Mouse (Mus musculus) kidney, embryonic 14.5 days (tissue): ENCODE measurements around the gene Sephs2. TPM values are rescaled to one million over a fixed set of nuclear protein-coding genes. Genes with fewer than 3 reads are reported as not detected.

Source experiments
- ATAC-seq: fragments of 200-750 bp; cut with Nextera tagmentation; 2 replicates; pipeline ENCODE4 v1.8.0; 2017; ENCODE audit warnings: moderate number of reproducible peaks, mild to moderate bottlenecking, moderate TSS enrichment, moderate library complexity; ENCODE audit not compliant: low FRiP score, low TSS enrichment
- H3K27ac ChIP-seq: fragments of 300-500 bp; sonication (generic); 2 replicates; pipeline ENCODE4 v1.5.1; 2014; ENCODE audit warnings: low read depth, mild to moderate bottlenecking, low read length, moderate library complexity, mixed read lengths
- H3K27me3 ChIP-seq: fragments of 300-500 bp; sonication (generic); 2 replicates; pipeline ENCODE4 v1.6.1; 2014; ENCODE audit warnings: mild to moderate bottlenecking, low read length; ENCODE audit not compliant: control insufficient read depth, insufficient read depth
- H3K36me3 ChIP-seq: fragments of 300-500 bp; sonication (generic); 2 replicates; pipeline ENCODE4 v1.6.1; 2014; ENCODE audit warnings: low read length, mixed read lengths; ENCODE audit not compliant: control insufficient read depth, insufficient read depth
- H3K4me1 ChIP-seq: fragments of 300-500 bp; sonication (generic); 2 replicates; pipeline ENCODE4 v1.6.1; 2014; ENCODE audit warnings: low read length, mixed read lengths; ENCODE audit not compliant: control insufficient read depth, insufficient read depth
- H3K4me2 ChIP-seq: fragments of 300-500 bp; sonication (generic); replicated peaks from 2 replicates; pipeline ENCODE4 v1.6.1; 2014; ENCODE audit warnings: low read depth, mild to moderate bottlenecking, low read length
- H3K4me3 ChIP-seq: fragments of 300-500 bp; sonication (generic); 2 replicates; pipeline ENCODE4 v1.5.1; 2014; ENCODE audit warnings: mild to moderate bottlenecking, low read length
- H3K9ac ChIP-seq: fragments of 300-500 bp; sonication (generic); 2 replicates; pipeline ENCODE4 v1.6.1; 2014; ENCODE audit warnings: low read depth, mild to moderate bottlenecking, low read length, moderate library complexity
- H3K9me3 ChIP-seq: fragments of 300-500 bp; sonication (generic); 2 replicates; pipeline ENCODE4 v1.6.1; 2016; ENCODE audit warnings: low read length; ENCODE audit not compliant: control insufficient read depth
- WGBS: fragments of 180-500 bp; shearing (Covaris S2); extraction: QIAGEN DNeasy Blood & Tissue Kit; methylation state at CpG from one replicate; pipeline ENCODE4 v1.1.7; 2014; 5-methylcytosine and 5-hydroxymethylcytosine counted together
- polyA plus RNA-seq: library from polyadenylated mRNA; unstranded; fragments of >200 nt; fragmentation: Nextera tagmentation; extraction: Ambion mirVana; gene quantifications from 2 replicates; pipeline ENCODE4 v1.2.1, GENCODE M21; 2014

Sephs2 gene
- polyA plus RNA-seq, 1 experiment from 2014 or later, result 132 TPM

- no peak overlapping the region for H3K27ac ChIP-seq
- 90% methylated on average over 5 of the region's 5 CpGs for WGBS
- H3K4me1 ChIP-seq, result no peaks in the 10 kb centered on the region
- no peaks in the 10 kb centered on the region for H3K36me3 ChIP-seq
- no peaks in the 10 kb centered on the region for H3K27me3 ChIP-seq
- H3K4me3 ChIP-seq, result no peak overlapping the region
- ATAC-seq, result no peak
- no peak overlapping the region for H3K9ac ChIP-seq
- no peak overlapping the region for H3K4me2 ChIP-seq
- H3K9me3 ChIP-seq, result no peaks in the 10 kb centered on the region
These were observed 23.1 kb upstream of the Sephs2 start for GRCm38 (mm10) chr7:127296786-127297555.

DNA sequence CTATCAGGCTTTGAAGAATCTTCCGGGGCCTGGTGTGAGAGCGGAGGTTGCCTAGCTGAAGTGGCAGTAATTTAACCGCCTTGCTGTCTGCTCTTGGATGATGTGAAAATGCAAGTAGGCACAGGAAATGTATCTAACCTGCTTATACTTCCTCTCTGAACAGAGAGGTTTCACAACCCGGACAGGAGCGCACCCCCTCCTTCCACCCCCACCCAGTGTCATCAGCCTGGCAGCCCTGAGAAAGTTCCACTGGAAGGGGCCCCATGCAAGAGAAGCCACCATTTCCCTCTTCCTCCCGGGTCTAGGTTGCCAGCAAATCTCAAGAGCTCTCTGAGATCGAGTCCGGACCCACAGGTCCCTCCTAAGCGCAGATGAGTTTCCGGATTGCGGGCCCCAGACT, 22.2 kb upstream of the Sephs2 start, which contains the start of gene Itgal:
Gene Itgal (plus strand): TSS at position 163 of the 400 bp plus-strand sequence.
- H3K9ac ChIP-seq, result no peak within 1 kb of the TSS
- H3K27me3 ChIP-seq, result no peaks in the 10 kb centered on the region
- H3K4me1 ChIP-seq, result no peaks in the 10 kb centered on the region
- H3K4me3 ChIP-seq, result no peak within 1 kb of the TSS
- no peaks in the 10 kb centered on the region for H3K36me3 ChIP-seq
- H3K27ac ChIP-seq, result no peak within 1 kb of the TSS
- no peaks in the 10 kb centered on the region for H3K9me3 ChIP-seq
- 72% methylated on average over 11 of the region's 11 CpGs for WGBS
- no peak for ATAC-seq
- no peak within 1 kb of the TSS for H3K4me2 ChIP-seq

- Histone ChIP-seq H3K4me2 (no peak overlapping the region), H3K27ac (no peak overlapping the region), H3K9ac (no peak overlapping the region), H3K36me3 (no peaks in the 10 kb centered on the region), H3K4me1 (no peaks in the 10 kb centered on the region), H3K4me3 (no peak overlapping the region), H3K27me3 (no peaks in the 10 kb centered on the region), H3K9me3 (peaks cover 15% of the 10 kb centered on the region)
- 37% methylated on average over 8 of the region's 8 CpGs for WGBS
- ATAC-seq, result no peak
These were observed 16.3 kb upstream of the Sephs2 start for GRCm38 (mm10) chr7:127290142-127290541.

GRCm38 (mm10) chr7:127289306-127289705, 15.5 kb upstream of the Sephs2 start:
- ATAC-seq, result no peak
- Histone ChIP-seq H3K27me3 (no peaks in the 10 kb centered on the region), H3K4me2 (no peak overlapping the region), H3K4me3 (no peak overlapping the region), H3K4me1 (no peaks in the 10 kb centered on the region), H3K27ac (no peak overlapping the region), H3K9ac (no peak overlapping the region), H3K36me3 (no peaks in the 10 kb centered on the region), H3K9me3 (peaks cover 15% of the 10 kb centered on the region)
- WGBS, result 71% methylated on average over 2 of the region's 2 CpGs

- Histone ChIP-seq H3K4me3 (no peak overlapping the region), H3K36me3 (no peaks in the 10 kb centered on the region), H3K27me3 (no peaks in the 10 kb centered on the region), H3K9ac (no peak overlapping the region), H3K9me3 (peaks cover 15% of the 10 kb centered on the region), H3K4me2 (no peak overlapping the region), H3K4me1 (no peaks in the 10 kb centered on the region), H3K27ac (no peak overlapping the region)
- 65% methylated on average over 1 of the region's 1 CpGs for WGBS
- ATAC-seq, result no peak
These were observed 14.1 kb upstream of the Sephs2 start for GRCm38 (mm10) chr7:127287940-127288339.

DNA sequence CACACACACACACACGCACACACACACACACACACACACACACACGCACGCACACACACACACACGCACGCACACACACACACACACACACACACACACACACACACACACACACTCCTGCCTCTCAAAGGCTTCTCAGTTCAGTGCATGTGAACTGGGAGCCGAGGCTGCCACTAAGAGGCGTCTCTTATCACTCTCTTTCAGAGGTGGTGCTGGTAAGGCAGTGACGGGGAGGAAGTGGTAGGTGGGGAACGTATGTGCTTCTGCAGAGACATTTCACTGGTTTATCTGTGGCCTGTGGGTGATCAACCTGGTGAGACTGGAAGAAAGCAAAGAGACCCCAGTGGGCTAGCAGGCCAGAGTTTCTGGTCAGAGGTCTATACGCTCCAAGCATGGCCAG, 11.3 kb upstream of the Sephs2 start:
- Histone ChIP-seq H3K4me2 (no peak overlapping the region), H3K4me3 (no peak overlapping the region), H3K27me3 (no peaks in the 10 kb centered on the region), H3K27ac (no peak overlapping the region), H3K36me3 (no peaks in the 10 kb centered on the region), H3K4me1 (no peaks in the 10 kb centered on the region), H3K9ac (no peak overlapping the region), H3K9me3 (peaks cover 15% of the 10 kb centered on the region)
- 82% methylated on average over 10 of the region's 10 CpGs for WGBS
- no peak for ATAC-seq

- Histone ChIP-seq H3K27ac (no peak overlapping the region), H3K27me3 (no peaks in the 10 kb centered on the region), H3K9ac (no peak overlapping the region), H3K4me1 (0 out of 2 replicates have a peak, but pooled peaks cover 6% of the 10 kb centered on the region), H3K36me3 (no peaks in the 10 kb centered on the region), H3K4me2 (no peak overlapping the region), H3K4me3 (no peak overlapping the region), H3K9me3 (peaks cover 5% of the 10 kb centered on the region; the same call in 1 of the 2 replicates)
- 88% methylated on average over 2 of the region's 2 CpGs for WGBS
- ATAC-seq, result no peak
These were observed 8.3 kb upstream of the Sephs2 start for GRCm38 (mm10) chr7:127282190-127282589.

DNA sequence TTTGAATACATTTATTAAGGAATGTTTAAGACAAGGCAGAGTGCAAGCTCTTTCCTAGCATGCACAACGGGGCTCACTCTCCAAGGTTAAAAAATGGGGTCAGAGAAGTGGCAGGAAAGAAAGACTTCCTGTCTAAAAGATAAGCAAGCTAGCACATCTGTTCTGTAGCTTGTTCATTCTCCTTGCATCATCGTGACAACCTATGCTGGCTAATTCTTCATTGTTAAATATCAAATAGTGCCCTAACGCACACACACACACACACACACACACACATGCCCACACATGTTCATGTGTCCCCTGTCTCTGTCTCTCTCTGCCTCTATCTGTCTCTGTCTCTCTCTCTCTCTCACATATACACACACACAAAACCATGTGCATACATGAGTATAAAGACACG, 7.3 kb upstream of the Sephs2 start:
- ATAC-seq, result no peak
- Histone ChIP-seq H3K27me3 (no peaks in the 10 kb centered on the region), H3K27ac (no peak overlapping the region), H3K4me2 (no peak overlapping the region), H3K9ac (no peak overlapping the region), H3K36me3 (no peaks in the 10 kb centered on the region), H3K9me3 (no peaks in the 10 kb centered on the region), H3K4me1 (peaks cover 12% of the 10 kb centered on the region; the same call in 1 of the 2 replicates), H3K4me3 (no peak overlapping the region)
- WGBS, result 62% methylated on average over 4 of the region's 4 CpGs

DNA sequence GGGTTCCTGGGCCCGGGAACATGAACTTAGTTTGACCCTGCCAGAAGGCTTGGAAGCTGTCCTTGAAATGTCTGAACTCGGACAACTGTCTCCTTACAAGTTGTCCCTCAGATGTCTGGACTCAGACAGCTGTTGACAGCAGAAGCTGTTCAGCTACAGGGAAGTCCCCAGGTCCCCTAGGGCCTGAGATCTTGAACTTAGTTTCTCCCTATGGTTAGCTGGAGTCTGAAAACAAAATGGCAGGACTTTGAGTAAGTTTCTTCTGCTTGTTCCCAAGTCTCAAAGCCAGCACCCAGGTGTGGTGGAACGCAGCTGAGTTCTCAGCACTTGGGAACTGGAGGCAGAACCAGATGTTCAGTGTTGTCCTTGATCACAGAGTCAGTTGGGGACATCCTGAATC, 6.2 kb upstream of the Sephs2 start:
- WGBS, result 48% methylated on average over 3 of the region's 3 CpGs
- Histone ChIP-seq H3K27me3 (no peaks in the 10 kb centered on the region), H3K27ac (no peak overlapping the region), H3K36me3 (no peaks in the 10 kb centered on the region), H3K4me1 (peaks cover 12% of the 10 kb centered on the region; the same call in 1 of the 2 replicates), H3K9ac (no peak overlapping the region), H3K4me3 (no peak overlapping the region), H3K4me2 (no peak overlapping the region), H3K9me3 (no peaks in the 10 kb centered on the region)
- ATAC-seq, result no peak
